Mouse (Mus musculus) forebrain, embryonic 11.5 days (tissue): ENCODE measurements around the gene Rhebl1. TPM values are rescaled to one million over a fixed set of nuclear protein-coding genes. Genes with fewer than 3 reads are reported as not detected.

Source experiments
- ATAC-seq: fragments of 200-750 bp; cut with Nextera tagmentation; replicated peaks from 2 replicates; pipeline ENCODE4 v1.8.0; 2017; ENCODE audit warnings: moderate TSS enrichment; ENCODE audit not compliant: low FRiP score
- DNase-seq: peaks from one replicate; pipeline ENCODE4 v3.0.0-alpha.2; 2017; ENCODE audit warnings: low spot score
- H3K27ac ChIP-seq: fragments of 300-500 bp; sonication (generic); 2 replicates; pipeline ENCODE4 v1.5.1; 2014; ENCODE audit warnings: low read depth, low read length
- H3K27me3 ChIP-seq: fragments of 300-500 bp; sonication (generic); 2 replicates; pipeline ENCODE4 v1.6.1; 2014; ENCODE audit warnings: mild to moderate bottlenecking, low read length, mixed read lengths; ENCODE audit not compliant: control insufficient read depth, insufficient read depth
- H3K36me3 ChIP-seq: fragments of 300-500 bp; sonication (generic); 2 replicates; pipeline ENCODE4 v1.6.1; 2014; ENCODE audit warnings: mild to moderate bottlenecking, low read length, moderate library complexity, mixed read lengths; ENCODE audit not compliant: control insufficient read depth, insufficient read depth
- H3K4me1 ChIP-seq: fragments of 300-500 bp; sonication (generic); replicated peaks from 2 replicates; pipeline ENCODE4 v1.6.1; 2014; ENCODE audit warnings: low read length, mixed read lengths; ENCODE audit not compliant: control insufficient read depth, insufficient read depth
- H3K4me2 ChIP-seq: fragments of 300-500 bp; sonication (generic); 2 replicates; pipeline ENCODE4 v1.6.1; 2014; ENCODE audit warnings: low read depth, mild to moderate bottlenecking, low read length, moderate library complexity, mixed read lengths; ENCODE audit not compliant: severe bottlenecking
- H3K4me3 ChIP-seq: fragments of 300-500 bp; sonication (generic); 2 replicates; pipeline ENCODE4 v1.5.1; 2014; ENCODE audit warnings: low read depth, low read length
- H3K9ac ChIP-seq: fragments of 300-500 bp; sonication (generic); 2 replicates; pipeline ENCODE4 v1.6.1; 2014; ENCODE audit warnings: low read length
- H3K9me3 ChIP-seq: fragments of 300-500 bp; sonication (generic); 2 replicates; pipeline ENCODE4 v1.6.1; 2016; ENCODE audit warnings: low read length, mixed read lengths; ENCODE audit not compliant: control insufficient read depth
- WGBS: fragments of 180-500 bp; shearing (Covaris S2); extraction: QIAGEN DNeasy Blood & Tissue Kit; methylation state at CpG from one replicate; pipeline ENCODE4 v1.1.7; 2014; 5-methylcytosine and 5-hydroxymethylcytosine counted together
- polyA plus RNA-seq: library from polyadenylated mRNA; unstranded; fragments of >200 nt; fragmentation: Nextera tagmentation; extraction: Ambion mirVana; gene quantifications from 2 replicates; pipeline ENCODE4 v1.2.1, GENCODE M21; 2014

Rhebl1 gene
- polyA plus RNA-seq, 1 experiment from 2014 or later: 12.5 TPM

DNA sequence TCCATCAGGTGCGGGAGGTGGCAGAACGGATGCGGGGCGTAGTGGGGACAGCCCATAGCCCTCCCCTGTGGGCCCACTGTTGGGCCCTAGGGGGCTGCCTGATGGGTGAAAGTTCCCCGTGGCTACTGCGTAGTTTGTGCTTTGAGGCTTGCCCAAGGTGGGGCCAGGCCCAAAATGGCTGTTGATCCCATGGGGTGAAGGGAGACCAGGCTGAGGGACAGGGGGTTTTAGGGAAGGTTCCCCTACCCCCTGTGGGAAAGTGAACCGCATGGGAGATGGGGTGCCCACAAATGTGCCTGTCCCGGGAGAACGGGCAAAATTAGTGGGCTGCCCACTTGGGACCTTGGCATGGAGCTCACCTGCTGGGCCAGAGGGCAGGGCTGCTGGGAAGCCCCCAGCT is 42.3 kb downstream of the Rhebl1 start:
- H3K9me3 ChIP-seq: no peaks in the 10 kb centered on the region
- DNase-seq (peak; percentile 44), ATAC-seq (no peak)
- H3K27me3 ChIP-seq: no peaks in the 10 kb centered on the region
- H3K9ac ChIP-seq: no peak overlapping the region
- WGBS: 96% methylated on average over 9 of the region's 9 CpGs
- H3K36me3 ChIP-seq: peaks cover 41% of the 10 kb centered on the region
- no peak overlapping the region for H3K4me2 ChIP-seq
- no peak overlapping the region for H3K27ac ChIP-seq
- no peak overlapping the region for H3K4me3 ChIP-seq
- no peaks in the 10 kb centered on the region for H3K4me1 ChIP-seq

DNA sequence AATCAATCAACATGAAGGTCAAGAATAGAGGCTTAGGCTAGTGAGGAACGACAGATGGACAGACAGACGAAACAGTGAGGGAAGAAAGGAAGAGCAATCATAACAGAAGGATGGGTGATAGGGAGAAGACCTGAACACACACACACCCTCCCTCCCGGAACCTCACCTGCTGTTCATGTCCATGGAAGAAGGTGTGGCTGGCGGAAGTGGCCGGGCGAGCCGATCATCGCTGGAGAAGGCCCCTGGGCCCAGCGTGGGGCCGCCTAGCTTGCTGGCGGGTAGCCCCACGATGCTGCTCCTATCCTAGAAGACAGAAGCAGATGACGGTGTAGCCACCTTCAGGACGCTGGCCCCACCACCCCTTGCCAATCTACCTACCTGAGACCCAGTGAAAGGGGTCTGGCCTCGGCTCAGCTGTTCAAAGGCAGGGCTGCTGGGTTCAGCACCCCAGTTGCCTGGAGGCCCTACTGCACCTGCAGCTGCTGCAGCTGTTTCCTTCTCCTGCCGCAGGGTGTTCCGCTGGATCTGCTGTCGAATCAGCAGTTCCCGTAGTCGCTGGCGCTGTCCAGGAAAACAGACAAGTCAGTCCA is 43.0 kb downstream of the Rhebl1 start:
- peaks cover 44% of the 10 kb centered on the region for H3K36me3 ChIP-seq
- no peak overlapping the region for H3K9ac ChIP-seq
- H3K4me1 ChIP-seq: no peaks in the 10 kb centered on the region
- H3K4me2 ChIP-seq: no peak overlapping the region
- H3K27ac ChIP-seq: no peak overlapping the region
- H3K9me3 ChIP-seq: no peaks in the 10 kb centered on the region
- no peaks in the 10 kb centered on the region for H3K27me3 ChIP-seq
- WGBS: 93% methylated on average over 21 of the region's 21 CpGs
- no peak overlapping the region for H3K4me3 ChIP-seq
- ATAC-seq (no peak), DNase-seq (no peak)

DNA sequence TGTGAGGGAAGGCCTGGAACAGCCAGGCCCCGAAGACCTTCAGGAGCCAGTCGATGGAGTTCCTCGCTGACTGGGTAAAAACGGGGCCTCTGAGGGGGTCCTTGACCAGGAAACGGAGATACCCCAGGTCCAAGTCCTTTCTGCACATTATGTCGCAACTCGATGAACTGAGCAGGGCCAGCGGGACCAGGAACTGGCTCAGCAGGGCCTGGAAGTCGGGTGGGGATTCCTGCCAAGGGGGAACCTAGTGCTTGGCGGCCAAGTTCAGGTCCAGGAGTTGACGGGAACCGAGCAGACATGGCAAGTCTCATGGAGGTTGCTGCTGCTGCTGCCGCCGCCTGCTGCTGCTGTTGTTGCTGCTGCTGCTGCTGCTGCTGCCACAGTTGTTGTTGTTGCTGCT is 43.7 kb downstream of the Rhebl1 start:
- Histone ChIP-seq H3K27ac (no peak overlapping the region), H3K4me1 (no peaks in the 10 kb centered on the region), H3K36me3 (peaks cover 48% of the 10 kb centered on the region), H3K4me3 (no peak overlapping the region), H3K9me3 (no peaks in the 10 kb centered on the region), H3K27me3 (no peaks in the 10 kb centered on the region), H3K4me2 (no peak overlapping the region), H3K9ac (no peak overlapping the region)
- DNase-seq (peak; percentile 47), ATAC-seq (no peak)
- WGBS: 95% methylated on average over 14 of the region's 14 CpGs

DNA sequence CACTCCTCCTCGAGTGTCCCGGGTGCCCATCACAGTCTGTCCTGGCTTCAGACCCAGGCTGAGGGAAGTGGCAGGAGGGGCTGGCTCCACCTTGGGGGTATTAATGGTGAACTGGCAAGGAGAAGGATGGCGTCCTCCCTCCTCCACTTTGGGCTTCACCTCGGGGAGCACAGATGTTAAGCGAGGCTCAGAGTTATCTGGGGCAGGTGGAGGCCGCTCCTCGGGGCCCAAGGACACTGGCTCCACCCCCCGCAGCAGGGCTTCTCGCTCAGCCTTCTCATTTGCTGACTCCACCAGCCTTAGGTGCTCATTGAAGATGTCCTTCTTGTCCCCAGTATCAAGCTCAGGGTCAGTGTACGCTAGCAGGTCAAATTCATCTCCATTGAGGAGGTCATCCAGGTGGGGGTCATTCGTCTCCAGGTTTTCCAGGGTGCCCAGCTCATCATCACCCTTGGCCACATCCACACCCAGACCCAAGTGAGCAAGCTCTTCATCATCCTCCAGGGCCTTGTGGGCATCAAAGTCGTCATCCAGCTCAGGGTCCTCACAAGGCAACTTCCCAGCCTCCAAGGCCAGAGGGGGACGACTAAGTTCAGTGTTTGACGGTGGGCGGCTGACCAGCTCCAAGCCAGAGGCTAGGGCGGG is 44.3 kb downstream of the Rhebl1 start:
- ATAC-seq: no peak
- Histone ChIP-seq H3K4me1 (no peaks in the 10 kb centered on the region), H3K4me2 (no peak overlapping the region), H3K9me3 (no peaks in the 10 kb centered on the region), H3K36me3 (peaks cover 51% of the 10 kb centered on the region), H3K27ac (no peak overlapping the region), H3K4me3 (no peak overlapping the region), H3K27me3 (no peaks in the 10 kb centered on the region), H3K9ac (no peak overlapping the region)
- peak; percentile 45 for DNase-seq
- WGBS: 92% methylated on average over 16 of the region's 16 CpGs

DNA sequence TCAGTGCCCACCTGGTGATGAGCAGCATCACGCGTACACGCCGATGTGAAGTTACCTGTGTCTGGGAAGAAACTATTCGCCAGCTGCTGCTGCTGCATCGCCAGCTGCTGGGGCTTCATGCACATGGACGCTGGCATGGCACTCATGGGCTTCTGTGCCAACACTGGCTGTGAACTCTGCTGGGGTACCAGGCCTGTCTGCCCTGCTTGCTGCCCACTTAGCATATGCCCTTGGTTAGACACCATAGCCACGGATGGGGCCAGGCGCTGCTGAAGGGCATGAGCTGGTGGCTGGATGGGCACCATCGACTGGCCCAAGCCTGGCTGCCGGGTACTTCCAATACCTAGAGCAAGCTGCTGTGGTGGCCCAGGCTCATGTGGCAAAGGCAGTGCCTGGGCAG is 45.2 kb downstream of the Rhebl1 start:
- Histone ChIP-seq H3K9ac (no peak overlapping the region), H3K27me3 (no peaks in the 10 kb centered on the region), H3K36me3 (peaks cover 55% of the 10 kb centered on the region), H3K4me3 (no peak overlapping the region), H3K4me2 (no peak overlapping the region), H3K4me1 (no peaks in the 10 kb centered on the region), H3K9me3 (no peaks in the 10 kb centered on the region), H3K27ac (no peak overlapping the region)
- ATAC-seq: no peak
- 96% methylated on average over 11 of the region's 11 CpGs for WGBS
- no peak for DNase-seq

DNA sequence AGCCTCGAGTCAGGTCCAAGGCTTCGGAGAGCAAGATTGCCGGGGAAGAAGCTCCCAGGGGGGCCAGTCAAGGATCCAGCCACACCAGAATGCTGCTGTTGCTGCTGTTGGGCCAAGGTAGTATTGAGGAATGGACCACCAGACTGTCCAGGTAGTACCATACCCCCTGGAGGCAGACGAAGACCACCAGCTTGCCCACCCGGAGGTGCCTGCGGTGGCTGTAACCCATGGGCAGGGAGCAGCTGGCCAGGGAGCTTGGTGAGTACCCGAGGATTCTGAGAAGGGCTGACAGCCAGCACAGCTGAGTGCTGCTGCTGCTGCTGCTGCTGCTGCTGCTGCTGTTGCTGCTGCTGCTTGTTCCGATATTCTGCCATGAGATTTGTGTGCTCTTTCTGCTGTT is 48.2 kb downstream of the Rhebl1 start:
- ATAC-seq (no peak), DNase-seq (peak; percentile 49)
- Histone ChIP-seq H3K4me3 (no peak overlapping the region), H3K4me1 (no peaks in the 10 kb centered on the region), H3K4me2 (no peak overlapping the region), H3K27me3 (no peaks in the 10 kb centered on the region), H3K27ac (no peak overlapping the region), H3K9me3 (no peaks in the 10 kb centered on the region), H3K36me3 (peaks cover 64% of the 10 kb centered on the region), H3K9ac (no peak overlapping the region)
- 93% methylated on average over 8 of the region's 8 CpGs for WGBS

DNA sequence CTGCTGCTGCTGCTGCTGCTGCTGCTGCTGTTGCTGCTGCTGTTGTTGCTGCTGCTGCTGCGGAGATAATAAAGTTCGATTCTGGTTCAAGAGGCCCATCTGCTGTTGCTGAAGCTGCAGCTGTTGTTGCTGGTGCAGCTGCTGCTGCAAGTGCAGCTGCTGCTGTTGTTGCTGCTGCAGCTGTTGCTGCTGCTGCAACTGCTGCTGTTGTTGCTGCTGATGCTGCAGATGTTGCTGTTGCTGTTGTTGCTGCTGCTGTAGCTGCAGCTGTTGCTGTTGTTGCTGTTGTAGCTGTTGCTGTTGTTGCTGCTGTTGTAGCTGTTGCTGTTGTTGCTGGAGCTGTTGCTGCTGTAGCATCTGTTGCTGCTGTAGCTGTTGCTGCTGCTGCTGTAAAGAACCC is 49.2 kb downstream of the Rhebl1 start:
- Histone ChIP-seq H3K4me3 (no peak overlapping the region), H3K9me3 (no peaks in the 10 kb centered on the region), H3K9ac (no peak overlapping the region), H3K4me1 (no peaks in the 10 kb centered on the region), H3K36me3 (peaks cover 64% of the 10 kb centered on the region), H3K27ac (no peak overlapping the region), H3K27me3 (no peaks in the 10 kb centered on the region), H3K4me2 (no peak overlapping the region)
- no peak for ATAC-seq
- DNase-seq: no peak
- 97% methylated on average over 2 of the region's 2 CpGs for WGBS

DNA sequence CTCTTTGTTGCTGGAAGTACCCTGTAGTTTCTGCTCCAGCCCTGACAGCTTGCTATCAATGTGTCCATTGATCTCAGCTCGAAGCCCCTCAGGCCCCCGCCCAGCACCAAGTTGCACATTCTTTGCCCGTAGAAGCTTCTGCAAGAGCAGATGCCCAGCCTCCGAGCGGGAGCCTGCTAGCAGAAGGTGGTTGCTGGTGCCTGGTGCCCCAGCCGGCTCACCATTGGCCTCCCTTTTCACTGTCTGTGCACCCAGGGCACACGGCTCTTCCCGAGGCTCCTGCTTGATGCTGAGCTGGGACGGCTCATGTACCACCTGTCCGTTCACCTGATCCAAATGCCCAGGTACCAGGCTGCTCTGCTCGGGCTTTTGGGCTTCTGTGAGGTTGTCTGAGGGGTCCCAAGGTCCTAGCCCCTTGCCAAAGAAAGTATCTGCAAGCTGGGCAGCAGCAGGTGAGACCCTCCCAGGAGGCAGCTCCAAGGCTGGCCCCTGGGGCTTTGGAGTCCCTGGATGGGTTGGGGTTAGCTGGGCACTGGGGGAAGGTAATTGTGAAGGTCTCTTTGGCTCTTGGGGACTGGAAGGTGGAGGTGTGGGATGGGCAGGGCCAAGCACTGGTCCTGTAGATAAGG is 50.6 kb downstream of the Rhebl1 start:
- Histone ChIP-seq H3K27ac (no peak overlapping the region), H3K27me3 (no peaks in the 10 kb centered on the region), H3K9me3 (no peaks in the 10 kb centered on the region), H3K4me1 (no peaks in the 10 kb centered on the region), H3K4me3 (no peak overlapping the region), H3K9ac (no peak overlapping the region), H3K36me3 (peaks cover 61% of the 10 kb centered on the region), H3K4me2 (no peak overlapping the region)
- ATAC-seq (no peak), DNase-seq (no peak)
- WGBS: 91% methylated on average over 11 of the region's 11 CpGs
